Mouse (Mus musculus): ENCODE data around the gene Gm17402. TPM values are rescaled to one million over a fixed set of nuclear protein-coding genes. Genes with fewer than 3 reads are reported as not detected.
A peak's percentile ranks its signal among the peaks of the same experiment; 100 is the strongest.

Gene Gm17402
- total RNA-seq (2015; ENCODE audit: low replicate concordance) (not detected in 2 replicates), total RNA-seq (2017; ENCODE audit: low replicate concordance) (not detected in 2 replicates)

DNA sequence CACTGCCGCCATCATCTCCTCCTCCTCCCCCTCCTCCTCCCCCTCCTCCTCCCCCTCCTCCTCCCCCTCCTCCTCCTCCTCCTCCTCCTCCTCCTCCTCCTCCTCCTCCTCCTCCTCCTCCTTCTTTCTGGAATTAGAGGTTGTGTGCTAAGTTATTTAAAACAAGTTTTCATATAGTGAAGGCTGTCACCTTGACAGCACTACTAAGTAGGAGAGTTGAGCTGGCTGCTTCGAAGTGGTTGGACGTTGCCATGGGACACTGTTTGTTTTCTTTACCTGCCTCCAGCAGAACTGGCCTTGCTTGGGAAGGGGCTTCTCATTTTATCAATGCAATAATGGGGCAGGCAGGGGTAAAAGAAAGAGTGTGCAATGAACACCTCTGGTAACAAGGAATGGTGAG, at the start of gene Gm17402:
Gm17402 (minus strand) TSS at position 101 of the 400 bp plus-strand sequence.
- ATAC-seq (replicated peaks; ENCODE audit: low FRiP score, poor library complexity, severe bottlenecking): no peak

DNA sequence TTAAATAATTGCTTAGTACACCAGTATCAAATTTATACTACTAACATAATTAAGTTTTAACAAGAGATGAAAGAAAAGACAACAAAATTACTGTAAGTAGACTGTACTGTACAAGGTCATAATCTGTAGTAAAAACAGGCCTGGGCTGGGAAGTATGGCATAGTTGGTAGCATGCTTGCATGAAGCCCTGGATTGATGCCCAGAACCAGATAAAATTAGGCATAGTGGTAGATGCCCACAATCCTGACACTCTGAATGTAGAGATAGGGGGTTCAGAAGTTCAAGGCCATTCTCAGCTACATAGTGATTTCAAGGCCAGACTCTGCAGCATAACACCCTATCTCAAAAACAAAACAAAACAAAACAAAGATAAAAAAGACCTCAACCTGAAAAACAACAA, 3.3 kb upstream of the Gm17402 start:
- ATAC-seq (replicated peaks; ENCODE audit: low FRiP score, poor library complexity, severe bottlenecking): no peak

DNA sequence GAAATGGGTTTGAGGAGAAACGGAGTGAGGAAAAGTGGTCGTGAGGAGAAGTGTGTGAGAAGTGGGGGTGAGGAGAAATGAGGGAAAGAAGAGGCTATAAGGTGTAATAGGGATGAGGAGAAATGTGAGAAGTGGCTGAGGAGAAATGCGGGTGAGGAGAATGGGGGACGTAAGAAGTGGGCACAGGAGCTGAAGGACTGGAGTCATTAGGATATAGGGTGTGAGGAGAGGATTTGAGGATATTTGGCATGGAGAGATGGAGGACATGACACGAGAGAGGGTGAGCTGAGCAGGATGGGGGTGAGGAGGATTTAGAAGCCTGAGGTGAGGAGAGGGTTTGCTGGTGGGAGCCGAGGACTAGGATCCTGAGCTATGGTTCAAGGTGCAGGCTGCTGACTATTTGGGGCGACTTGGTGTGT, 594 bp downstream of the Gm17402 start:
- no peak for ATAC-seq (replicated peaks; ENCODE audit: low FRiP score, poor library complexity, severe bottlenecking)

DNA sequence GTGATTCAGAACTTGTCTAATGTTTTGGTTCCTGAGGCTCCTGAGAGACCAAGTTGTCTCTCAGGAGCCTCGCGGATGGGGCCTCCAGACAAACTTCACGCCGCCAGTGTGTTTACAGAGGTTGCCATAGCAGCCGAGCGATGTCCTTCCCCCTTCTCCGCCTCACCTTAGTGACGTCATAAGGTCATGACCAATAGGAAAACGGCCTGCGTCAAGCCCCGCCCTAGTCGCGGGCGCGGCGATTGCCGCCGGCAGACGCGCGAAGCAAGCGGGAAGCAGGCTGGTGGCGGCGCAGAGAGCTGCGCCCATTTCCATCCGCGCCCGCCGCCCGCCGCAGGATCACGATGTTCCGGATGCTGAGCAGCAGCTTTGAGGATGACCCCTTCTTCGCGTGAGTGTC, 1.1 kb downstream of the Gm17402 start, which contains the start of gene Mlf1:
Mlf1 (plus strand) TSS at position 226 of the 400 bp plus-strand sequence.
- peak; percentile 67 for ATAC-seq (replicated peaks; ENCODE audit: low FRiP score, poor library complexity, severe bottlenecking)

DNA sequence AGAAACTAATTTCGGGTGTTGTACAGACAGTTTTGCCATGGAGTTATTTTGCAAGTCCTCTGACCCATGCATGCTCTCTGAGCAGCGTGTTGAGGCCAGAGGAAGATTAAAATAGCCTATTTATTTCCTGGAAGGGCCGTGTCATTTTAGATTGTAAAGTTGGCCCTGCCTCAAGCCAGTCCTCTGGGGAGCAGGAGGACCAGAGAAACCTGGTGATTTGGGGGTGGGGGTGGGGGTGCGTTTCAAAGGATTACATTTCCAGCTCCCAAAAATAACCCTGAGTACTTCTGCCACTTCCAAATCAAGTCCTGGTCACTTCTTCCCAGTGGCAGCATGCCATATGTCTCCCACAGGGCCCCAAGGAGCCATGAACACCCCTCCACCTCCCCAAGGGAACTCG, 2.2 kb downstream of the Gm17402 start:
- no peak for ATAC-seq (replicated peaks; ENCODE audit: low FRiP score, poor library complexity, severe bottlenecking)

DNA sequence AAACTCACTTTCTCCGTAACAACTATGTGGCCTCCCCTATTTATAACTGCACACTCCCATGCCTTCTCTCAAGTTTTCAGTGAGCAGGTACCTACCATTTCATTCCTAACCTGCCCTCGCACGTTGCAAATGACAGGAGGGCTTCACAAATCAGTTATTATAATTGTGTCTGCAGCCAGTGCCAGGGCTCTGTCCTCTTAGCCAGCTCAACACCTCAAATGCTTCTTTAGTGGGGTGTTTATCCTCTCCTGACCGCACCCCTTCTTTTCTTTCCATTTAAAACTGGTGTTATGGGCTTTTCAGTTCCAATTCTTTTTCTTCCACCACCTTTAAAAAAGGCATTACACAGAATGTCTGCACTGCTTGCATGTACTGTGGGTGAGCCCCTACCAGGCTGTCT, 2.8 kb downstream of the Gm17402 start:
- ATAC-seq (replicated peaks; ENCODE audit: low FRiP score, poor library complexity, severe bottlenecking): no peak

DNA sequence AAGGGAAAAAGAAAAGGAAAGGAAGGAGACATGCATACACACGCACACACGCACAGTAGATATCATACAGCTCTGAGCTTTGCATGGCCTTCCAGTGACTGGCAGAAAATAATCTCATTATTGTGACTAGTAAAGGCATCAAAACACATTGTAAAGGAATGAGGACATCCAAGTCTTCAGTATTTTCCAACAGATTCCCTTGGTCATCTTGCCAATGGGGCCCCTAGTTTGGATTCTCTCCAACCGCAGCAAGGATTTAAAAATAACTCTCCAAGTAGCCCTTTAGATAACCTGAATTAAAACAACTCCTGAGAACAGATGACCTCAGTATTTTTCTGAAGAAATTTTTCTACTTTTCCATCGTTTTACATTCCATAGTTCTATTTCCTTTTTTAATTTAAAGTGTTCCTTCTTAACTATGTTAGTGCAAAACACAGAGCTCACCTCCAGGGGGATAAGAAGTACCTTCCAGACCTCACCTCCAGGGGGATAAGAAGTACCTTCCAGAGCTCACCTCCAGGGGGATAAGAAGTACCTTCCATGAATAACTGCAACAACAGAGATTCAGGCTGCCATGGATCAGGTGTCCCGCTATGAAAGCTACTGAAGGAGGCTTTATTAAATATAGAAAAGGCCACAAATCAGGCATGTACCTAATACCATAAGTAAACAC, 5.4 kb downstream of the Gm17402 start:
- ATAC-seq (replicated peaks; ENCODE audit: low FRiP score, poor library complexity, severe bottlenecking): no peak

DNA sequence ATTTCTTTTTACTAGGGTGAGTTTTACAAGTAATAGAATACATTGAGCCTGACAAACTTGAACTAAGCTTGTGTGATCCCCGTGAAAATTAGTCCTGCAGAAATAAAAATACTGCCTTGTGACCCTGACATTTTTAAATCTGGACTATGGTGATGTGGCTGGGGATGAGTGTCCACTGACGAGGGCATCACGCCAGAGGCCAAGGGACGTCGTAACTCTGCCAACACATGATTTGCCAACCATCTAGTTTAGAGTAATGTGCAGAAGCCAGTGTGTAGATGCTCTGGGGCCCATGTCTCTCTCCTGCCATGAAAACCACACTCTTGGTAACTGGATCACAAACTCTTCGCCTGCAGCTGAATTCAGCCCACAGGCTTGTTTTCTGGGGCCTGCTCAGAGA, 7.5 kb downstream of the Gm17402 start:
- ATAC-seq (replicated peaks; ENCODE audit: low FRiP score, poor library complexity, severe bottlenecking): no peak

DNA sequence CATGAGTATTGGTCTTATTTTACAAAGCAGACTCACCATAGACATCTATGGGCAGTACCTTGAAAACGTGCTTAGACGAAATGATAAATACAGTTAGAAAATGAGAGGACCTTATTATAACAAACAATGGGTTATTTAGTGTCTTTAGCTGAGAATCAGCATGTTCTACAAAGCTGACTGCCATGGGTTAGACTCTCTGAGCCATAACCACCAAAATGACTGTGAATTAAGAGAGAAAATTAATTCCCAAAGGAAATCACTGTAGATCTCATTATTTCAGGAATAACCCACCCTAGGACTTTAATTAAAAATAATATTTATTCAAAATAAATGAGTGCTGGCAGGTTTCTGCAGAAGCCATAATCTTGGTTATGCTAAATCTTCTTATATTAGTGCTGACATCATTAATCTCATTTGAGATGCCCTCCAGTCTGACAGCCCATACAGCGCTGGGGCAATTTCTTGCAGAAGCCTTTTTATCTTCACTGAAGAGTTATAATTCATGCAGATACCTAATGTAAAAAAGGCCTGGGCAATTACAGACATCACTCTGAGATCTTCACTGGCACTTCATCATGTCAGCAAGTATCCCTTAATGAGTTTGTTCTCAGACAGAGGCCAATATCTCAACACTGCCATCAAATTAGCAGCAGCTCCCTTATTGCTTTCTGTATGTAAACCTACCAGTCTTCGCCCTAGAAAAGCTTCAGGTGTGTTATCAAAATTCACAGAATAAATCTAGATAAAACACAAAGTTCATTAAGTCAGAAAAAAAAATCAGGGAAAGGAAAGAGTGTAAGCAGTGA, 8.7 kb downstream of the Gm17402 start:
- ATAC-seq (replicated peaks; ENCODE audit: low FRiP score, poor library complexity, severe bottlenecking): no peak

DNA sequence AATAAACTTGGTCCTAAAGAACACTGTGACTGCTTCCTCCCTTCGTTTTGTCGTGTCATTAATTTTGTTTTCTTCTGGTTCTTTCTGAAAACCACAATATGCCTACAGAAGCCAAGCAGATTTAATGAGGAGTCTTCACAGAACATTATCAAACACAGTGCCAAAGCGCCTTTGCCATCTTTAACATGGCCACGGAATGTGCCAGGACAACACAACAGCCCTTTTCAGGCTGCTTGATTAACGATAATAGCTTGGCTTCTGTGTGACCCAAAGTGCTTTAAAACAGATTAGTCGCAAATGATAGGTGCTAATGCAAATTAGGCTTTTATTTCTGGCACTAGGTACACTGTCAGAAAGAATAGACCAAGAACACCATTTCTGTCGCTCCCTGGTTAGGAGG, 16.6 kb downstream of the Gm17402 start:
- no peak for ATAC-seq (replicated peaks; ENCODE audit: low FRiP score, poor library complexity, severe bottlenecking)

DNA sequence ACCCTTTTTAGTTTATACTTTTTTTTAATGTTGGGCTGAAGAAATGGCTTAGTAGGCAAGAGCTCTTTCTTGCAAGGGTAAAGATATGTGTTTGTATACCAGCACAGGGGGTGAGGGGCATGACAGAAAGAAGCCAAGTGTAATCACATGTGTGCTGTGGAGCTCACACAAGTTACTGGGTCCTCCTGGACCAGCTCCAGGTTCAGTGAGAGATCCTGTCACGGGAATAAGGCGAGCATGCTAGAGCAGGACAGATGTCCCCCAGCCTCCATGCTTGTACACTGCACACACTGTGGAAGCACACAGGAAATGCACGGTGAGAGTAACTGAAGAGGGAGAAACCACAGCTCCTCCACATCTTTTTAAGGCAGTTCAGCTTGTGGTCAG, 22.2 kb downstream of the Gm17402 start:
- no peak for ATAC-seq (replicated peaks; ENCODE audit: low FRiP score, poor library complexity, severe bottlenecking)

DNA sequence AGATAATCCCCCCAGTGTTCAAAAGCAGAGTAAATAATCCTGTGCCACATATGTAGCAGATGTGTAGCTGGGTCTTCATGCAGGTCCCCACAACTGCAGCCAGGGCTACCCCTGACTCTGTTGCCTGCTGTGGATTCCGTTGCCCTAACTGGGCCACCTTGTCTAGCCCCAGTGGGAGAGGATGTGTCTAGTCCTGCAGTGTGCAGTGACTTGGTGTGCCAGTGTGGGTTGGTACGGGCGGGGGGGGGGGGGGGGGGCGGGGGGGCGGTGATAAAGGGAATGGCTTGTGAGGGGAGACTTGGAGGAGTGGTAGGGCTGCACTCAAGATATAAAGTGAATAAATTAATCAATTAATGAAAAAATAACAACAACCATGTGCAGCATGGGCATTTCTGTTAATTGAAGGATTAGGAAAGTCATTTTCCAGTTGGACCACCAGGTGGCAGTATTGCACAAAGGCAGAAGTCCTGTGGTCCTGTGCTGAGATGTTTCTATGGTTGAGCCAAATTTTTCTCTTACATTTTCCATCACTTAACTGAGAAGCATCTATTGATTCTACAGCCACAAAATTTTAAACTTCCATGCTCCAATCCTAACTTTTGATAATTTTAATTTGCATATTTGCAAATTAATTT, 22.7 kb downstream of the Gm17402 start:
- ATAC-seq (replicated peaks; ENCODE audit: low FRiP score, poor library complexity, severe bottlenecking): 0 out of 2 replicates have a peak, but pooled peaks have one; percentile 59

DNA sequence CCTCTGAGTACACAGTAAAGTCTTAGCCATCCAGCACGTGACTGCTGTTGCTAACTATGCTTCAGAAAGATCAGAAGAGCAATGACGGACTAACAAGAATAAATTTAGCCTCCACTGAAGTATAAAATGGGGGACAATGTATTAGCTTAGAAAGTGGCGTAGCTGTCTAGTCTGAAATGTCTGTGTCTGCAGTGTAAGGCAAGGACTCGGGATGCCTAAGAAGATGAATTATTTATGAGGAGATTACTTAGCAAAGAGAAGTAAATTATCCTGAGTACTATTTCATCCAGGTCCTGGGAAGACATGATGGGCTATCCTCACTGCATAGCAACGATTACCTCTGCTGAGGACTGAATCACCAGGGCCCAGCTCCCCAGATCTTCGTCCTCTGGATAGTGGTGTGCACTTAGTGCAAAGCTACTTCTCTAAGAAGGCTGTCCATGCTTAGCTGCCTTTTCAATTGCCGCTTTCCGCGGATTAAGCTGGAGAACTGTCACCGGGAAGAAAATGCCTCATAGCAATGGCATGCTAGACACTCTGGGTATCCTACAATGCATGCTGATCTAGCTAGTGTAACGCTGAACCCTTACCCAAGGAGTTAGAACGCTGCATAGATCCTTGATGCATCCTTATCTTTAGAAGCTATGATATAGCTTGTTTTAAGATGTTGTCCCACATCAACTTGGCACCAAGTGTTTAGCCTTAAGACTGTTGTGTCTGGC, 23.4 kb downstream of the Gm17402 start:
- no peak for ATAC-seq (replicated peaks; ENCODE audit: low FRiP score, poor library complexity, severe bottlenecking)

DNA sequence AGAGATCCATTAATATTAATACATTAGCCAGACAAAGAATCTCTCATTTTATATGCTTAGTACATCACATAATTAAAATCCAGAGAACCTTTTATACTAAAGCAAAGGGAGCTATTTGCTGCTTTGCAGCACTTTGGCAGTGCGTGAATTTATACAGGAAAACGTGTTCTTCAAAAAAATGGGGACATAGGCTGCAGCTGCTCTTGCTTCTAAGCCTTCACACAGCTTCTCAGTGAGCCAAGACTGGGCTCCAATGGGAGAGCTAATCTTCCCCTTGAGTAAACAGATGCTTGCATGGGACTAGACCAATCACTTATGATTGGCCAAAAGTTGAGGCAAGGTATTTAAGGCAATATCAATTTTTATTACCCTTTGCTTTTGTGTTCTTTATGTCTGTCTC, 28.3 kb downstream of the Gm17402 start:
- no peak for ATAC-seq (replicated peaks; ENCODE audit: low FRiP score, poor library complexity, severe bottlenecking)

DNA sequence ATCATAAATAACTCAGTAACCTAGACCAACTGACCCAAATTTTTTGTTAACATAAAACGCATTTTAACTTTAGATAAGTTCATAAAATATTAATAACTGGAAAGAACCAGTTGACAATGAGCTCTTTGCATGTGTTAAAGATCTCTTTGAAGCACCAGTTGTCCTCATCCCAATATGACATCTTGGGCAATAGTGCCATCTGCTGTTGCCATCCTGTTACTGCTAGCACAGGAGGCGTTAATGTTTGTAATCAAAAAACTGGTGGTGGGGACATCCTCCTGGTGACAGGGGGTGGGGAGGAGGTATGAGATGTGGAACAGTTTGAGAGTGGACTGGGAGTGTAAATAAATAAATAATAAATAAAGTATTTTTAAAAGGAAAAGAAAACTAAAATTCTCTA, 30.4 kb downstream of the Gm17402 start:
- no peak for ATAC-seq (replicated peaks; ENCODE audit: low FRiP score, poor library complexity, severe bottlenecking)

DNA sequence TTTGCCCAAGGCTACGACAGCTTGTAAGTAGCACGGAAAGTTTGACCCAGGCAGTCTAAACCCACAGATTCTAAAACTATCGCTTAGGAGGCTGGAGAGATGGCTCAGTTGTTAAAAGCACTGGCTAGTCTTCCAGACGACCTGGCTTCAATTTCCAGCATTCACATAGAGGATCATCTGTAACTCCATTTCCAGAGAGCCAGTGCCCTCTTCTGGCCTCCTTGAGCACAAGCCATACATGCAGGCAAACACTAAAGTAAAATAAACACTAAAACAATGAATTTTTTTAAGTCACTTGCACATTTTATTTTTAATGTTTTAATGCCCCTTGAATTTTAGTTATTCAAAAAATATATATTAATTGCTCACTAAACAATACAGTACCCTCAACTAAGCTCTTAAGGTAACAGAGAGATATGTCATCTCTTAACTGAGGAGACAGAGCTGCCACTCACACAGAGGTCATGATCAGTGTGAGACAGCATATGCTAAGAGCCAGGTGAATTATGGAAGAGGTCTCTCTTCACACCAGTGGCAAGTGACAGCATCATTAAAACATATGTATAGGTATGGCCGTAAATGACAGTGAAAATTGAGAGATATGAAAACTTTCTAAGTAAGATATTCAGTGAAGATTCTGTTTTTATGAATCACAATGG, 31.8 kb downstream of the Gm17402 start:
- no peak for ATAC-seq (replicated peaks; ENCODE audit: low FRiP score, poor library complexity, severe bottlenecking)

DNA sequence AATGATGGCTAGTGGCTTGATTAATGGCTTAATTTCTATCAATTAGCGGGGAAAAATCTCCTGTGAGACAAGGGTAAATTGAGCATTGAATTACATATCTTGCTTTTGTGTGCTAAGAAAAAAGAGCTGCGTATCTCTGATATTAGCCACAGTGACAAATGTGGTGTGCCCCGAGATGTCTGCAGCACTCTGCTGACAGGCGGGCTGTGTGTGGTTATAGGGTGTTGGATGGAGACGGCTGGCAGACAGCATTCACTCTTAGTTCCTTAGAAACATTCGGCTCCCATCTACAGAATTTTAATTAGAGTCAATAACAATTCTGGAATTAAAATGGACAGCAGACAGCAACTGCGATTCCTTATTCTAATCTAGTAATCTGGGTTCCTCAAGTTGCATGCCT, 34.0 kb downstream of the Gm17402 start:
- no peak for ATAC-seq (replicated peaks; ENCODE audit: low FRiP score, poor library complexity, severe bottlenecking)

DNA sequence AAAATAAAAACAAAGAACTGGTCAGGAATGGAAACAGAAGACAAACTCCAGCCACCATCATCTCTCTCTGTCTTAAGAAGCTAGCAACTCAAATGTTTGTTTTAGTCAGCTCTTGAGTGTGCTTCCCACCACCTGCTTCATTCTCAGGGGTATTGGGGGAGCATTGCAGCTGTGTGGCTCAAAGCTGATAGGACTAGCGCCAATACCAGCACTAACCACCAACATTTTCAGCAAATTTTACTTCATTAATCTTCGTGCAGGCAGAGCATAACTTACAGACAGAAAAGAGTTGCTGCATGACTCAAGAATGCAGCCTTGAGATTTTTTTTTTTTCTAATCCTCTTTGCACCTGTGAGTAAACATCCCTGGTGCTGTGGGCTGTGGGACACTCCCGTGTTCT, 35.4 kb downstream of the Gm17402 start:
- no peak for ATAC-seq (replicated peaks; ENCODE audit: low FRiP score, poor library complexity, severe bottlenecking)

DNA sequence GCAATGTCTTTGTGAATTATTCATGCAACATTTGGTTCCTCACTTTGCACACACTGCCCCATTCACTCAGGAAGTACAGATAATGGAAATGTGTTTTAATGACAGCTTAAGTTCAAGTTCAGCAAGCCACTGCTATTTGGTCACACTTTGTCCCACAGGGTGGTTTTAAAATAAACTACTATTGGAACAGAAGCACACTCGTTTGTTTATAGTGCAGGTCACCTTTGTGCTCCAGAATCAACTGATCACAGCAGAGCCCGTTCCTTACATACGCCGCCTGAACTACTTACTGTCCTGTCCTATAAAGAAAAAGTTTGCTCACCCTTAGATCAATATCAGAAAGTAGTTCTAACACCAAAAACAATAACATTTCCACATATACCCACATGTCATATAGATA, 52.5 kb downstream of the Gm17402 start:
- ATAC-seq (replicated peaks; ENCODE audit: low FRiP score, poor library complexity, severe bottlenecking): no peak
